Mouse (Mus musculus): ENCODE measurements at regions not wholly inside any gene's neighbourhood (a gene's known extent, or its start where the extent isn't known, plus 50 kb on each side); places are given as distances from the start of the nearest gene placed in this dataset.

DNA sequence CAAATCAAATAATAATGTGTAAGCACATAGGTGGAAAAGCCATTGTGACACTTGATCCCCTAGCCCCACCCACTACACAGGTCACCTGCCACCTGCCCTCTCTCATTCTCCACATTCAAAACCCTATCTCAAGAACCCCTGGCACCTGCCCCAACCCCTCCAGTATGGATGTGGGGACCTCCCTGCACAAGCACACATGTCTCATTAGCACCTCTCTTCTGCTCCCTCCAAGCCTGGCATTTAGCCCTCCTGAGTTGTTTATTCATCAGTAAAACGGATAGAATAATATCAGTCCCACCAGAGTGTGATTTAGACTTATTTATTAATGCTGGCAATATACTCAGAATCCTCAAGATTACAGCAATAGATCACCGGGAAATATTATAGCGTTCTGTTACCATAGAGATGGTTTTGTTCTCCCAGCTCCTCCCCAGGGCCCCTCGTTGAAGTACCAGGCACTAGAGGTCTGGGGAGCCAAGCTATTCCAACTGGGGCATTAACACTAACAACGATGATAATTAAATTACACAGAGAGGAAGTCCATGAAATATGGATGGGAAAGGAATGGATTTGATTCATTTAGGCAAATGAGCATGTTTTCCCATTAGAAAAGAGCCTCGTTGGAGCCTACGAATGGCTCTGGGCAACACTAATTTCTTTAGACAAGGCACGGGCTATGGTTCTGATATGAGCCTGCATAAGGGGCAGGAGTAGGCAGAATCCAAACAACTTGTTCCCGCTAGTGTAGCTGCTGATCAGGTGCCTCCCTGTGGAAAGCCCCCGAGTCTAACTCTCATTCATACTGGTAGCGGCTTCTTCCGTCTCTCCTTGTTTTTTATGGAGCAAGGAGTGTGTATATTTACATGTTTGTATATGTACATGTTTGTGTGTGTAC, 148.1 kb upstream of the Hs6st1 start:
- no peak for DNase-seq (ENCODE audit: low spot score)

DNA sequence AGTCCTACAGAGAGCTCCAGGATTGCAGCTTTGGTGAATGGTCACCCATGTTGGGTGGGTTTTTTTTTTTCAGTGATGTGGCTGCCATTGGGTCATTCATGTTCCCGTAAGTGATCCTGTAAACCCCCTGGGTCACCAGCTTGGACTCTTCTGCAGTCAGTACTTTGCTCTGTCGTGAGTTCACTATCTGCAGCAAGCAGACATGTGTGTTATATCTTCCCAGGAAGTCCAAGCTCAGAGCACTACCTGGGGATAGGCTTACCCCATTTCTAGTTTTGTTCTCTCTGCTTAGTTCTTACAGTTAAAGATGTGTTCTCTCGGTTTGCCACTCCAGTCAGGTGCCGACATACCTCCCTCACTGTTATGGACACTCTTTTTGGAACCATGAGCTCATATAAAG, 143.4 kb upstream of the Hs6st1 start:
- DNase-seq (ENCODE audit: low spot score), result no peak

DNA sequence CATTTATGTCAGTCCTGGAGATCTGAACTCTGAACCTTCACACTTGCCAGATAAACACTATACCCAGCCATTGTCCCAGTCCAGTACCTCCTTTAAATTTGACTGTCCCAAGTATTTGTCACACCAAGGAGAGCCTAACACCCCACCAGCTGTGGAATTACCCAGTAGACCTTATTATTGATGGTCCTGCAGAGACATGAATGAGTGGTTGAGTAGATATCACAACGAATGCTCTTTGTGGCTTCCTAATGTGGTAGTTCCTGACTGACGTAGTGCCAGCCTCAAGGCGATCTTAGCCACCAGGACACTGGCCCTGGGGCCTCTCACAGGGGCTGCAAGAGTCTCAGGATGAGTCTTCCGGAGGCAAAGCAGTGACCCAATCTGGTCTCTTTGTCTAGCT, 142.9 kb upstream of the Hs6st1 start:
- no peak for DNase-seq (ENCODE audit: low spot score)

DNA sequence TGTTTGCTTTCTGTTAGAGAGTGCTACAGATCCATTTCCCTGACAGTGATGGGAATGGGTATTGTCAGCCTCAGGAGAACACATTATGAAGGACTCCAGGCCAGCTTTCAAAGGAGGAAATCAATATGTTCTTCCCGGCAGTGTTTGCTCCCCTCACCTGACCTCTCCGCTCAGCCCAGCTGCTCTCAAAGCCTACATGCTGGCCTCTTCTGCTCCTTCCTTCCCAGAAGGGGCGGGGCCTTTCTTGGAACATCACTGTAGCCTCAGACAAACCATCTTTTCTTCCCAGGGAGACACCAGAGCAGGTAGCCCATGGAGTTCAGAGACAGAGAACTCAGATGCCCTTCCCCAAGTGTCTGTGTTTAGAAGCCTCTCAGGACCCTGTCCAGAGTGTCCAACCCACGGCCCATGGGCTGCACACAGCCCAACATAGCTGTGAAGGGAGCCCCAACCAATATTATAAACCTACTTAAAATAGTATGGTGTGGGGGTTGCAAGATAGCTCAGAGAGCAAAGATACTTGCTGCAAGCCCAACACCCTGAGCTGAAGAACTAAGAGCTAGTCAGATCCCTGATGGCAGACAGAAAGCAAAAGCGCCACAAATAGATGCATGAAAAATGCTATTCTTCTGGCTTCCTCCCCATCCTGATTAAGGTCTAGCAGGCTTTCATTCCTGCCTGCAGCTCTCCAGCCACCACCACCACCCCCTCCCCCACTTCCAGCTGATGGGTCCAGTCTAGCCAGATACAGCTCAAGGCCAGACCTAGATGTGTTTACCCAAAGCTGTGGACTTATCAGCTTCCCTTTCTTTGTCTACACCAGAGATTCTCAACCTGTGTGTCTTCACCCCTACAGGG, 141.8 kb upstream of the Hs6st1 start:
- DNase-seq (ENCODE audit: low spot score), result no peak

DNA sequence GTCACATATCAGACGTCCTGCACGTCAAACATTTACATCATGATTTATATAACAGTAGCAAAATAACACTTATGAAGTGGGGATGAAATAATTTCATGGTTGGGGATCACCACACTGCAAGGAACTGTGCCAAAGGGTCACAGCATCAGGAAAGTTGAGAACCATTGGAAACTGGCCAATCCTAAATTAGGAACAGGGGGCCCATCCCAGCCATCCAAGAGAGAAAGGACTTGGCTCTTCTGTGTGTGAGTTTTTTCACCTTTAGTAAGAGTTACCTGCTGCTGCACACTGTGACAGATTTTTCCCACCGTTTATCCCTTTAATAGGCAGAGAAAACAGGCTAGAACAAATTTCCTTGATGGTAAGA, 141.2 kb upstream of the Hs6st1 start:
- DNase-seq (ENCODE audit: low spot score), result no peak

DNA sequence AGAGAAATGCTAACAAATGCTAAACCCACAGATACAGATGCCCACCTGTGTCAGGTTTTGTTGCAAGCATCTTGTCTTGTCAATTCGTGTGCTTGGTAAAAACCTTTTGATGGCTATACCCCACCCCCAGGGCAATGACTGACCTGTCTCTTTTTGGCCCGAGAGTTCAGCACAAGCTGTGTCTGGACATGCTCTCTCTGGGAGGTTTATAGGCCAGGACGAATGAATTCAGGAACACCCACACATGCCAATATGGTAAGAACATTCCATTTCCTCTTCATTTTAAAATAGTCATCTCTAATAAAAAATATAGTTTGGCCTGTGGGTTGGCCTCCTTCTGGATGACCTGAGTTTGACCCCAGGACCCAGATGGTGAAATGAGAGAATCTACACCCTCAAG, 137.8 kb upstream of the Hs6st1 start:
- no peak for DNase-seq (ENCODE audit: low spot score)

DNA sequence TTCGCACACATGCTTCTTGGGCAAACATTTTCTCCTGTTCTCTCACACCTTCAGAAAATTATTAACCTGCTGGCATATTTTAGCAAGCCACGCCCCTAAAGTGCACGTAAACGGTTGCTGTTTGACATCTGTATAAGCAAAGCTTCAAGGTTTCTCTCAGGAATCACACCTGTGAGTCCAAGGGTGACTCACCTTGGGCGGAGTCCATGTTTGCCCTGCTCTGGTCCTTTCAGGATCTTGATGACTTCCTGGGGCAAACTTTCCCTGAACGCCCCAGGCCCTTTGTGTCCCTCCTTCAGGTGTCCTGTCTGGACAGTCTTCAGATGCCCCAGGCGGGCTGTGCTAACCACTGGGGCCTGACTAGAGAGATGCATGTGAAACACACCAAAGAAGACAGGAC, 137.1 kb upstream of the Hs6st1 start:
- no peak for DNase-seq (ENCODE audit: low spot score)

DNA sequence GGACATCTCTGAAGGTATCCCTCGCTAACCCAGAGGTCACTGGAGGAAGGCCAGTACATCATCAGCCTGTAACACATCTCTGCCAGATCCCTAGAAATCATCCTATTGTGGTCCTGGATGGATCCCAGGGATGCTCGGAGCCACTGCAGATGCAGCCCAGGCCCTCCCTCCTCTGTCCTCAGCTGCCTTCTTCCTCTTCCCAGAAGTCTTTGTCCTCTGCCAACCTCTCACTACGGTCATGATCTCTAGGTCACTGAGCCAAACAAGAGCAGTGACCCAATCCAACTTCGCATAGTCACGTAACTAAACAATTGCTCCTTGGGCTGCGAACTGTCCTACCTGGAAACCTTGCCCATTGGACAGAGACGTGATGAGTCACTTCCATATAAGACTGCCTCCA, 134.7 kb upstream of the Hs6st1 start:
- peak; percentile 11 for DNase-seq (ENCODE audit: low spot score)

DNA sequence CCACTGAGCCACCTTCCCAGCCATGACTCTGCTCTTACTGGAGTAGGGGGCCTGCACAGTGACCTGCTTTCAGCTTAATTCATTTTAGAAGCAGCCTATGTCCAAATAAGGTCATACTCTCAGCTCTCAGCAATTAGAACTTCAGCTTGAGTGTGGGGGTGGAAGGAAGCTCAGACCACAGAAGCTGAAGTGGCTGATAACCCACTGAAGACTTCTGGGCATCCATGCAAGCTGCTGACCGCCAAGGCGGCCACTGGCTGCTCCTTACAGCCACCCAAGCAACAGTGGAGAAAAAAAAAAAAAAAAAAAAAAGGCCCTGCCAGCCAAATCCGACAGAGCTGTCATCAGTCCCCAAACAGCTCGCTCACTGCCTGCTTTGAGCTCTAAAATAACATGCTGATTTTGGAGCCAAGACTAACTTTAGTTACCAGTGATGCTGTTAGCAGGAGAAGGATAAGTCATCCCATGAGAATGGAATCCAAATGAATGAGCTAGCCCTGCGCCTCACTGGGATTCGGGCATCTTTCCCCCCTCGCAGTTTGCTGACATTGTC, 133.0 kb upstream of the Hs6st1 start:
- DNase-seq (ENCODE audit: low spot score), result peak; percentile 24

DNA sequence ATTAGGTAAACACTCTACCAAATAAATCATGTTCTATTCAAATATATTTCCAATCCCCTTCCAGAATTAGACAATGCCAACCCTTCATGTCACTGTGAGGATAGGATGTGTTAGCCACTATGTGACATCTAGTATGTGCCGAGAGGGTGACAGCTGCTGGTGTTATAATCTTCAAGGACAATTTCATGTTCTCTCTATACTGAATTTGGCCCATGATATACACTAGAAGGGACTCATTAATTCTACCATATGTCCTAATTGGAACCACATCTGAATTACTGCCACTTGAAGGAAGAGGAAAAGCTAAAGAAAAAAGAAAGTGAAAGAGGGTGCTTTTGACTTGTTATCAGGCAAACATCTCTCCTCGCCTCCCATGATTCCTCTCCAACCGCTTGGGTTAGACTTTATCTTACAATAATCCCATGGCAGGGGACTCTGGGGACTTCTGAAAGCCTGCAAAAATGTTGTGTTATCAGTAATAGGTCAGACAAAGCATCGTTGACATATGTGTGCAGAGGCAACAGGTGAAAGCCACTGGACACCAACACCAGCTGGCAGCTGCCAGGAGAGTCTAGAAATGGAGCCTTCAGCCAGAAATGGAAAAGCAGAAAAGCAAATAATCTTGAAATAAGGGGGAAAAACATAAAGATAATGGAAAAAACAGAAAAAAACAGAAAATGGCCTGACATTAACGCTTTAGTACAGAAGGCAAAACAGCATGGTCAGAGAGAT, 131.7 kb upstream of the Hs6st1 start:
- no peak for DNase-seq (ENCODE audit: low spot score)

DNA sequence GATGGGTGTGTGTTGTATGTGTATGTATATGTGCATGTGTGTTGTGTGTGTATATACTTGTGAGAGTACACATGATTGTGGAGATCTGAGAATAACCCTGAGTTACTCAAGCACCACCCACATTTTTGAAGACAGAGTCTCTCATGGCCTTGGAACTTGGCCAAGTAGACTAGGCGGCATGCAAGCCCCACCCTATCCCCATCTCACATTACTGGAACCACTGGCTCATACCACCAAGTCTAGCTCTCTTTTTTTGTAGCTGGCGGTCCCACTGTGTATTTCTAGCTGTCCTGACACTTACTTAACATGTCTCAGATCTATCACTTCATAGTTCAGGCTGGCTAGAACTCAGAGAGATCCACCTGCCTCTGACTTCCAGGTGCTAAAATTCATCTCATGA, 128.0 kb upstream of the Hs6st1 start:
- no peak for DNase-seq (ENCODE audit: low spot score)

DNA sequence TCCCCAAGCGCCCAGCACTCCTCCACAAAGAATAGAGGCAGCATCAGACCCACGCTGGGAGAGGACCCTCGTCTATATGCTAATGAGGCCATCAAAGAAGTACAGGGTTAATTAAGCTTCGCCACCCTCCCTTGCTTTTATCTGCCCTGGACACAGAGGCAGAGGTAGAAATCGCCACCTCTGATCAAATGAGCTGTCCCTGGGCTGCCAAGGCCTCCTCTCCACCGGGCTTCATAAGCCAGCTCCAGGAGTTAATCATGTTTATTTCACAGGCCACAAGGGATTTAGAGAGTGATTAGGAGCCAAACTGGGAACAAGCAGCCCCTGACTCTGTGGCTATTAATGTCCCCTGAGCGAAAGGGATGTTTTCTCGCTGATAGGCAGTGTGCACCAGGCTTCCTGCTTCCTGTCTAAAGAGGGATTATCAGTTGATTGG, 126.5 kb upstream of the Hs6st1 start:
- no peak for DNase-seq (ENCODE audit: low spot score)

DNA sequence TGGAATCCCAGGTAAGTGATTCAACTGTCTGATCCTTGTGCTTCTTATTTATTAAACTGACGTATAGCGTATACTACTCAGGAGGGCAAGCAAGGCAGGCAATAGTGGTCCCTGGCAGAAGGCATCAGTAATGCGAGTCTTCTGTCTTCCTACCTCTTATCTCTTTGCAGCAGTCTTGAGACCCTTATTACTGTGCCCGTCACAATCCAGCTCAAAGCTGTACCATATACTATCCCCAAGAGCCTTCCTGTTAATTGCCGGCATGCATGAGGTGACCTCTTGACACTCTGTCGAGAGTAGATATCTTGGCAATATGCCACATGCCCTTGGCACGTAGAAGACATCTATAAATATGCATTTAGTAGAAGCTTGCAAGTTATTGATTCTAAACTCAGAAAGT, 126.0 kb upstream of the Hs6st1 start:
- no peak for DNase-seq (ENCODE audit: low spot score)

DNA sequence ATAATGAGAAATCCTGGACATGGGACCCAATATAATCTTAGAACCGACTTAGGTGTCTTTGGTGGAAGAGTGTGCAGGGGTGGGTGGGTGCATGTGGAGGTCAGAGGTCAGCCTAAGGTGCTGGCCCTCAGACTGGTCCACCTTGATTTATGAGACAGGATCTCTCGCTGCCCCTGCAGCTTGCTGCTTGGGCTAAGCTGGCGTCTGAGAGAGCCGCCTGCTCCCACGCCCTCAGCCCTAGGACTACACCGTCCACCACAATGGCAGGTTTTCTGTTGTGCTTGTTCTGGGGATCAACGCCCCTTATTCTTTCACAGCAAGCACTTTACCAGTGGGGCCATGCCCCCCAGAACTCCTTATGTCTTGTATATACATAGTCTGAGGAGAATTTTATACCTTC, 124.4 kb upstream of the Hs6st1 start:
- DNase-seq (ENCODE audit: low spot score), result no peak

DNA sequence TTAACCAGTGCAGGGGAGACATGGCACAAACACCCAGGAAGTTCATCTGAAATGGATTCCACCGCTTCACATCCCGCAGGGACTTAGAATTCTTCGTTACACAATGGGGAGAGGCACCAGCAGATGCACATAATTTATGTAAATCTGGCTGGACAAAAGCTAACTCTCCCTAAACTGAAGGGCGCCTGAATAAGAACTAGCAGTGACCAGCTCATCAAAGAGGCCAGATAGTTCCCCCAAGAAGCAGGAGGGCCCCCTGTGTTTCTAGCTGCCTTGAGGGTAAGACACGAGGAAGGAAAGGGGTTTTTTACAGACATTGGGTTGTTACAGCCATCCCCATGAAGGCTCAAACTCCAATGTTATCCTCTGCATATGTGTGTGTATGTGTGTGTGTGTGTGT, 123.8 kb upstream of the Hs6st1 start:
- DNase-seq (ENCODE audit: low spot score), result no peak

DNA sequence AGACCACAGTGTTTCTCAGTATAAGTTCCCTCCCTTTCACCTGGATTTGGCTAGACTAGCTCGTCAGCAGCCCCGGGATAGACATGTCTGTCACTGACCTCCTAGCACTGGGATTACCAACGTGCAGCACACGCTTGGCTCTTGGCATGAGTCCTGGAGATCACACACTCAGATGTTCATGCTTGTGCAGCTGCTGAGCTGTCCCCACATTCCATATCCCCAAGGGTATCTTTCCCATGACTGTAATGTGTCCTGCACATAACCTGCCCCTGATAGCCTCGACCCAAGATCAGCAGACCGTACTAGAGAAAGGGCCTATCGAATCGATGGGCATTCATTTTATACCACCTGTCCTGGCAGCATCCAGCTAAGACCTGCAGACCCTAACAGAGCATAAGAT, 123.4 kb upstream of the Hs6st1 start:
- DNase-seq (ENCODE audit: low spot score), result no peak

DNA sequence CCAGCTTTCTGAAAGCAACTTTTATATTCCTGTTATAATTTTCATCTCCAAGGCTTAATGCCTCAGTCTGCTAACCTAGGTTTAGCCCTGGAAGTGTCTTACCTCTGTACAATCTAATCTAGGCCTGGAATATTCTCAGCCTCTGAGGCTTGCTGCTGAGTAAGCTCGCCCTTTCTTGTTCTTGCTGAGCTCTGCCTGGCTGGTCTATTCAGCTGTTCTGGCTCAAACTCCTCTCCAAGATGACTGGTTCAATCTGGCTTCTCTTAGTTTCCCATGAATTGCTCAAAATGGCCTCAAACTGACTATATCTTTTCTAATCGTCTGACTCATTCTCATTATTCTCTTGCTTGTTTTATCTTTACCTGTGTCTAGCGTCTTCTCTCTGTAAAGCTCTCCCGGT, 122.6 kb upstream of the Hs6st1 start:
- DNase-seq (ENCODE audit: low spot score), result no peak

DNA sequence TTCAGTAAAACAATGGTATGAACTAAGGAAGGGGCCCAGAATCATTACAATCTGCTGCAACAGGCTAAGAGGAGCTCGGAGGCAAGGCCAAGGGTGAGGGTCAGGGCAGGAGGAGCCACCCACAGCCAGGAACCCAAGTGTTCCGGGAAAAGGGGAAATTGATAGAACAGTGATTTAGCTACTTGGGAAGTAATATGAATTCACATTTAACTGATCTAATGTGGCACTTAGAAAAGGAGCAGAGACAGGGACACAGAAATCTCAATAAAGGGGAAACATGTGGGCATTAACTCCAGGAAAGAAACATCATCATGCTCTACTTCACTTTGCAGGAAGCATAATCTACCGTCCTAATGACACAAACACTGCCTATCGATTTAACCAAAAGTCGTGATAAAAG, 120.1 kb upstream of the Hs6st1 start:
- DNase-seq (ENCODE audit: low spot score), result no peak

DNA sequence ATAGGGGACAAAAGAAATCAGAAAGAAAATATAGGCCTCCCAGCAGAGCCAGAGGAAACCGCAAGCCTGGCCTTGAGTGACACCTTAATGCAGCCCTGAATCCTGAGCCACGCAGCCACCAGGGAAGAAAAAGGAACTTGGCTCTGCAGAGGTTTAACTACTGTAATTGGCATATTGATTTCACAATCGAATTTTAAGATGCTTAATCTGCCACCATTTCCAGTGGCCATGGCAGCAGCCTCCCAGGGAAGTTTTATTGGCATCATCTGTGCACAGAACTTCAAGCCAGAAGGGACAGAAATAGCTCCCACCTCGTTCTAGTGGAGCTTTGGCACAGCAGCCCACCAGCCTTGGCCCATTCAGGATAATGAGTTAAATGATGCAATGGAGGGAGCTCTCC, 117.1 kb upstream of the Hs6st1 start:
- no peak for DNase-seq (ENCODE audit: low spot score)

DNA sequence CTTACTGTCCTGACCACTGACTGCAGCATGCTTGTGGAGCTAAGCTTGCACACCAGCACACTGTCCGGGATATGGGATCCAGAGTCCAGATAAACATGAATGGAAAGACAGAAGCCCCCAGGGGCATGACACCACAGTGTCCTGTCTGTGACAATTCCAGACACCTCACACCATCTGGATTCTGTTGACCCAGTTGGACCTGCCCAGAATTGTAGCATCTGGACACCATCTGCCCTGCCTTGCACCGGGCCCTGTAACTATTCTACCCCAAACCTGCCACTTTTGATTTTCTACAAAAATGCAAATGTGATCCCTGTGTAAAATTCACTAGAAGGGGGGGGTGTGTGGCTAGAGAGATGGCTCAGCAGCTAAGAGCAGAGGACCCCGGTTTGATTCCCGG, 114.5 kb upstream of the Hs6st1 start:
- no peak for DNase-seq (ENCODE audit: low spot score)

DNA sequence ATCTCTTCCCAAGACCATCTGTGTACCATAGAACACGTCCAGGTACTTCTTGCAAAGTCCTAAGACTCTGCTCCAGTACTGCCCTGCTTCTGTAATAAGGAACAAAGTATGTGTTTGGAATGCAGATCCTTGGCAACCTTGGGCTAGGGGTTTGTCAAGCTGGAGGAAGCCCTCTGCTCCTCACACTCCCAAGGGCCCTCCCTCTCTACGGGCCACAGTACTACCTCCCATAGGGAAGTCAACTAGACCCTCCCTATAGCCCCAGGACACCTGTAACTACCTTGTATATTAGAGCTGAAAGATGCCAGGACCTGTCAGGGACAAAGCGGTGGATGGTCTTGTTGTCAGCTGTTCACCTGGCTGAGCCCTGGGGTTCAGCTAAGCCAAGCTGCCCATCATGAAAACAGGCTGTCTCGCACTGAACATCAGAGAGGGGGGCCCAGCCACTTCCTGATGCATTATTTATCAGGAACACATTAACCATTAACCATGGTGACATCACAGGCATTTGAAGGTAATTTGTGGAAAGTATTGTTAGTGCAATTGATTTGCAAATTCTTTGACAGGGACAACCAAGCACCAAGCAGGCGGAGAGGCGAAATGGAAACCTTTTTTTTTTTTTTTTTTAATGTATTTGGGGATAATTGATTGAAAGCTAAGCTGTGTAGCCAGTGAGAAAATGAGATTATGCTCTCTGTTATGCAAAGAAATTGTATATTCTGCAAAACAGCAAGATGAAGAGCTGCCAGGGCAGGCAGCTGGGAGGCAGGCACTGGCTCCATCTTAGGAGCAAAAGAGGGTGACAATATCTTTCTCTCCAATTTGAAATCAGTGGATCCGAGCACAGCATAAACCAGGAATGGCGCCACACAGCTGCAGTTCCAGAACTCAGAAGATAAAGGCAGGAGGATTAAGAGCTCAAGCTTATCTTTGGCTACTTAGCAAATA, 110.5 kb upstream of the Hs6st1 start:
- no peak for DNase-seq (ENCODE audit: low spot score)

Measured in gastrocnemius, adult 18-20 months (tissue).